Mouse (Mus musculus) liver, embryonic 14.5 days (tissue): Measurements from ENCODE around the gene Spin1.

Experiments
- CTCF ChIP-seq: IDR thresholded peaks from 2 replicates; pipeline ENCODE4 v1.5.1; 2016; ENCODE audit warnings: antibody characterized with exemption, low read depth, control low read depth
- EP300 ChIP-seq: IDR thresholded peaks from 2 replicates; pipeline ENCODE4 v1.6.1; 2016; ENCODE audit warnings: antibody characterized with exemption, low read depth

DNA sequence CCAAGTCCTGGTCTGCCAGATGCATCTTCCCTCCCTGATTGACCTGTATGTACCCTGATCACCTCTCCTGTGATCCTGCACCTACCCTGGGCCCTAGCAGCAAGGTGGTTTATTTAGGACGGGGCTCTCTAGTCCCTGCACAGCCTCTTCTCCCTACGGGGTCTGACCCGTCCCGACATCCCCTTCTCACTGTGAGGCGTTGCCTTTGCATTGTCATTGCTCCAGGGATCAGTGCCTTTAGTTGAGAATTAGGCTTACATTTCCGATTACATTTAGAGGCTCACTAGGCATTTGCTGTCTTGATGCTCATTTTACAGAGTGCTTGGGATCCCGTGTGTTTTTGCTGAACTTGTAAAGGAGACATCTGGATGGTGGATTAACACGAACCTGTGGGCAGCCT is 22.1 kb downstream of the Spin1 start:
- TF ChIP-seq EP300 (no peak), CTCF (no peak)
